Mouse (Mus musculus) liver, embryonic 14.5 days (tissue): Measurements from ENCODE around the gene Bcas3. TPM values are rescaled to one million over a fixed set of nuclear protein-coding genes. Genes with fewer than 3 reads are reported as not detected.

ENCODE experiments used
- ATAC-seq: fragments of 200-750 bp; cut with Nextera tagmentation; 2 replicates; pipeline ENCODE4 v1.8.0; 2017; ENCODE audit warnings: moderate number of reproducible peaks, mild to moderate bottlenecking, moderate library complexity; ENCODE audit not compliant: insufficient read depth
- DNase-seq, 3 experiments: peaks; one replicate each; pipeline ENCODE4 v3.0.0-alpha.2; 2012 to 2013; ENCODE audit warnings: low read depth in 3 of 3, low spot score in 3 of 3
- H3K27ac ChIP-seq: fragments of 300-500 bp; sonication (generic); 2 replicates; pipeline ENCODE4 v1.5.1; 2014; ENCODE audit warnings: moderate library complexity, mild to moderate bottlenecking, control low read depth, inconsistent platforms
- H3K27me3 ChIP-seq: fragments of 300-500 bp; sonication (generic); 2 replicates; pipeline ENCODE4 v1.6.1; 2014; ENCODE audit warnings: mild to moderate bottlenecking, low read length, moderate library complexity; ENCODE audit not compliant: control insufficient read depth, insufficient read depth
- H3K36me3 ChIP-seq: fragments of 300-500 bp; sonication (generic); replicated peaks from 2 replicates; pipeline ENCODE4 v1.6.1; 2014; ENCODE audit warnings: low read depth; ENCODE audit not compliant: control insufficient read depth, insufficient read depth
- H3K4me1 ChIP-seq, 2 experiments: fragments of 200-500 bp in 1 of 2; fragments of 300-500 bp in 1 of 2; sonication (generic) in 1 of 2; replicated peaks; 2 replicates each; pipeline ENCODE4 v1.6.1; 2012 to 2014; ENCODE audit warnings: antibody characterized with exemption in 1 of 2, inconsistent platforms in 1 of 2, low read length in 1 of 2; ENCODE audit not compliant: control insufficient read depth in 2 of 2, insufficient read depth in 2 of 2
- H3K4me2 ChIP-seq: fragments of 300-500 bp; sonication (generic); 2 replicates; pipeline ENCODE4 v1.6.1; 2014; ENCODE audit warnings: low read depth, mild to moderate bottlenecking, control low read depth, moderate library complexity
- H3K4me3 ChIP-seq, 2 experiments: fragments of 200-500 bp in 1 of 2; fragments of 300-500 bp in 1 of 2; sonication (generic) in 1 of 2; 2 replicates each; pipeline ENCODE4 v1.5.1; 2012 to 2014; ENCODE audit warnings: low read depth in 2 of 2, low read length in 2 of 2, mild to moderate bottlenecking in 2 of 2, control low read depth in 1 of 2, inconsistent platforms in 1 of 2, moderate library complexity in 1 of 2; ENCODE audit not compliant: insufficient read depth in 1 of 2
- H3K9ac ChIP-seq: fragments of 300-500 bp; sonication (generic); replicated peaks from 2 replicates; pipeline ENCODE4 v1.6.1; 2014; ENCODE audit warnings: mild to moderate bottlenecking, control low read depth, moderate library complexity
- H3K9me3 ChIP-seq: fragments of 300-500 bp; sonication (generic); 2 replicates; pipeline ENCODE4 v1.6.1; 2016; ENCODE audit warnings: low read length, mixed read lengths; ENCODE audit not compliant: control insufficient read depth
- CTCF ChIP-seq: IDR thresholded peaks from 2 replicates; pipeline ENCODE4 v1.5.1; 2016; ENCODE audit warnings: antibody characterized with exemption, low read depth, control low read depth
- EP300 ChIP-seq: IDR thresholded peaks from 2 replicates; pipeline ENCODE4 v1.6.1; 2016; ENCODE audit warnings: antibody characterized with exemption, low read depth
- WGBS: fragments of 180-500 bp; shearing (Covaris S2); extraction: QIAGEN DNeasy Blood & Tissue Kit; methylation state at CpG from one replicate; pipeline ENCODE4 v1.1.7; 2014; ENCODE audit not compliant: insufficient replicate concordance; 5-methylcytosine and 5-hydroxymethylcytosine counted together
- polyA plus RNA-seq, 2 experiments: library from polyadenylated mRNA; depleted of rRNA in 1 of 2; stranded (reverse) in 1 of 2; unstranded in 1 of 2; fragments of >200 nt; fragmentation: Nextera tagmentation in 1 of 2; extraction: Ambion mirVana in 1 of 2; gene quantifications; 2 replicates each; pipeline versions ENCODE4 v1.2.1 to v1.2.3; 2012 to 2014

Gene Bcas3
- polyA plus RNA-seq, 2 experiments = 6.9 to 17.5 TPM

- ATAC-seq (peak; percentile 94), DNase-seq (peak; percentile 91 to 95 (median 92))
- TF ChIP-seq EP300 (peak; percentile 98), CTCF (peak; percentile 68)
- 20% methylated on average over 6 of the region's 6 CpGs for WGBS
- Histone ChIP-seq H3K27me3 (no peaks in the 10 kb centered on the region), H3K27ac (peak overlapping the region; percentile 98), H3K4me2 (peak overlapping the region; percentile 63), H3K9ac (peak overlapping the region; percentile 84), H3K4me3 (peak overlapping the region; percentile 64 to 85), H3K4me1 (peaks cover 18 to 24% of the 10 kb centered on the region in 2 experiments), H3K9me3 (no peaks in the 10 kb centered on the region), H3K36me3 (peaks cover 58% of the 10 kb centered on the region)
Measured at GRCm38 (mm10) chr11:85339173-85339831, 13.7 kb upstream of the Bcas3 start.

GRCm38 (mm10) chr11:85340070-85340616 lies 12.8 kb upstream of the Bcas3 start:
- H3K9me3 ChIP-seq = no peaks in the 10 kb centered on the region
- H3K27ac ChIP-seq = peak overlapping the region; percentile 98
- peak overlapping the region; percentile 64 to 85 for H3K4me3 ChIP-seq
- 35% methylated on average over 7 of the region's 7 CpGs for WGBS
- peaks cover 18 to 24% of the 10 kb centered on the region in 2 experiments for H3K4me1 ChIP-seq
- no peaks in the 10 kb centered on the region for H3K27me3 ChIP-seq
- peak; percentile 64 for ATAC-seq
- no peak for TF ChIP-seq EP300
- no peak for TF ChIP-seq CTCF
- H3K36me3 ChIP-seq = peaks cover 53% of the 10 kb centered on the region
- peak; percentile 45 to 58 (median 52) for DNase-seq
- peak overlapping the region; percentile 63 for H3K4me2 ChIP-seq
- H3K9ac ChIP-seq = peak overlapping the region; percentile 84

- peak in 2 of 3 experiments; percentile 40 to 41 for DNase-seq
- Histone ChIP-seq H3K4me3 (peak overlapping the region; percentile 78 to 95; a peak in 3 of 4 replicates), H3K4me1 (peaks cover 22 to 23% of the 10 kb centered on the region in 2 experiments), H3K9me3 (no peaks in the 10 kb centered on the region), H3K27me3 (no peaks in the 10 kb centered on the region), H3K27ac (peak overlapping the region; percentile 82), H3K36me3 (no peaks in the 10 kb centered on the region; the same call in 1 of the 2 replicates), H3K9ac (peak overlapping the region; percentile 95), H3K4me2 (peak overlapping the region; percentile 86)
- ATAC-seq = no peak
- 26% methylated on average over 4 of the region's 4 CpGs for WGBS
- TF ChIP-seq CTCF (no peak), EP300 (no peak)
Measured at GRCm38 (mm10) chr11:85353819-85354218, 852 bp downstream of the Bcas3 start.

GRCm38 (mm10) chr11:85359641-85360040 lies 6.7 kb downstream of the Bcas3 start:
- ATAC-seq = no peak
- peaks cover 2 to 8% of the 10 kb centered on the region in 2 experiments for H3K4me1 ChIP-seq
- 78% methylated on average over 6 of the region's 6 CpGs for WGBS

GRCm38 (mm10) chr11:85361621-85362020 lies 8.7 kb downstream of the Bcas3 start:
- Histone ChIP-seq H3K4me2 (no peak overlapping the region), H3K4me3 (no peak overlapping the region), H3K27me3 (no peaks in the 10 kb centered on the region), H3K4me1 (peaks cover 0 to 4% of the 10 kb centered on the region in 2 experiments; a peak in 1 of 4 replicates), H3K9ac (no peak overlapping the region), H3K9me3 (no peaks in the 10 kb centered on the region), H3K27ac (no peak overlapping the region), H3K36me3 (peaks cover 5% of the 10 kb centered on the region; the same call in 1 of the 2 replicates)
- ATAC-seq = no peak
- DNase-seq = no peak
- TF ChIP-seq EP300 (no peak), CTCF (no peak)
- 80% methylated on average over 8 of the region's 8 CpGs for WGBS

More at GRCm38 (mm10) chr11:85359641-85360040, 6.7 kb downstream of the Bcas3 start:
- Histone ChIP-seq H3K27me3 (no peaks in the 10 kb centered on the region), H3K36me3 (peaks cover 5% of the 10 kb centered on the region; the same call in 1 of the 2 replicates), H3K4me3 (no peak overlapping the region), H3K4me2 (no peak overlapping the region), H3K9ac (no peak overlapping the region), H3K9me3 (no peaks in the 10 kb centered on the region), H3K27ac (no peak overlapping the region)
- TF ChIP-seq CTCF (no peak), EP300 (no peak)
- DNase-seq = no peak
